Mouse (Mus musculus): ENCODE data around the gene Rps11.
A peak's percentile ranks its signal among the peaks of the same experiment; 100 is the strongest.
"Not testable (repeated sequence)": the region's sequence is repeated elsewhere in the genome, so short reads cannot be mapped to it uniquely, and the experiment has no call there.

Rps11 gene

DNA sequence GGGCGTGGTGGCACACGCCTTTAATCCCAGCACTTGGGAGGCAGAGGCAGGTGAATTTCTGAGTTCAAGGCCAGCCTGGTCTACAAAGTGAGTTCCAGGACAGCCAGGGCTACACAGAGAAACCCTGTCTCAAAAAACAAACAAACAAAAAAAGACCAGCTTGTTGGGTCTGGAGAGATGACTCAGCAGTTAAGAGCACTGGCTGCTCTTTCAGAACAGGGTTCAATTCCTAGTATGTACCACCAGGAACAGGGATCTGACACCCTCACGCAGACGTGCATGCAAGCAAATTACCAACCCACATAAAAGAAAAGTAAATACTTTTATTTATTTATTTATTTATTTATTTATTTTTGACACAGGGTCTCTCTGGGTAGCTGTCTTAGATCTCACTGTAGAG lies 14.2 kb downstream of the Rps11 start:
- DNase-seq (ENCODE audit: low spot score): not testable (repeated sequence)

DNA sequence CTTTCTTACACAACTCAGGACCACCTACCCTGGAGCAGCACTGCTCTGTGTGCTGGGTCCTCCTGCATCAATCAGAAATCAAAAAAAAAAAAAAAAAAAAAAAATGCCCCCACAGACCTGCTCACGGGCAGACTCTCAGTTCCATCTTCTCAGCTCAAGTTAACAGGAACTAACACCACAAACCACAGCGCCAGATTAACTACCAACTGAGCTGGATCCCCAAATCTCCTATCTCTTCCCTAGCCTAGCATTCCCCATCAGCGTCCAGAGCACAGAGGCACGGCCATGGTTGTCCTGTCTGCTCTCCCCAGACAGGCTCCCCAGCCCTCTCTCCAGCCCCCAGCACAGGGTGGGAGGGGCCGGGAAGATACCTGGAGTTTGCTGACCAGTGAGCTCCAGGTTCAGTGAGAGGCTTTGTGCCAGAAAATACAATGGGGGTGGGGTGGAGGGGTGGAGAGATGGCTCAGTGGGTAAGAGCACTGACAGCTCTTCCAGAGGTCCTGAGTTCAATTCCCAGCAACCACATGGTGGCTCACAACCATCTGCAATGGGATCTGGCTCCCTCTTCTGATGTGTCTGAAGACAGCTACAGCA lies 17.1 kb downstream of the Rps11 start:
- DNase-seq (ENCODE audit: low spot score): no peak

DNA sequence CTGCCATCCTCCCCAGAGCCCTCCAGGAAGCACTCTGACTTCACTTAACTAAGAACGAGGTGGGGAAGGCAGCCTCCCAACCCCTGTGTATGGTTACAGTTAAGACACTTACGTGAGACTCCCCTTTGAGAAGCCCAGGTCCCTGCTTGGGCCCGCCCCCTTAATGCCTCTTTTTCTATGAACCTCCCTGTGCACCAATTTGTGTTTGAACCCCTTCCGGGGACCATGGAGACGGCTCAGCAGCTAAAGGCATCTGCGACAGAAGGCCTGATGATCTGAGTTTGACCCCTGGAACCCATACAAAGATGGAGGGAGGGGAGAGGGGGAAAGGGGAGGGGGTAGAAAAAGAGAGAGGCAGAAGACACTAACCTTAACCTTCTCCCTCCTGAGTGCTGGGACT lies 17.8 kb downstream of the Rps11 start:
- DNase-seq (ENCODE audit: low spot score): no peak

DNA sequence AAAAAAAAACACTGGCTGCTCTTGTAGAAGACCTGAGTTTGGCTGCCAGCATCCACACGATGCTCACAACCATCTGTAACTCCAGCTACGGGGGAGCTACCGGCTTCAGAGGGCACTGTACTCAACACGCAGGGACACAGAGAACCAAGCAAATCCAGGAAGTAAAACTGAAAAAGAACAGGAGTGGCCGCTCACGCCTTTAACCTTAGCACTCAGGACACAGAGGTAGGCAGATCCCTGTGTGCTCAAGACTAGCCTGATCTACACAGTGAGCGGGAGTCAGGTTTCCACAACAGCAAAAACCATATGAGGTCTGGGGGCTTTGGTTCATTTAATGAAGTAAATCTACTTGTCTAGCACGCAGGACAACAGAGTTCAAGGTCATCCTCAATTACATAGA lies 18.7 kb downstream of the Rps11 start:
- DNase-seq (ENCODE audit: low spot score): no peak

DNA sequence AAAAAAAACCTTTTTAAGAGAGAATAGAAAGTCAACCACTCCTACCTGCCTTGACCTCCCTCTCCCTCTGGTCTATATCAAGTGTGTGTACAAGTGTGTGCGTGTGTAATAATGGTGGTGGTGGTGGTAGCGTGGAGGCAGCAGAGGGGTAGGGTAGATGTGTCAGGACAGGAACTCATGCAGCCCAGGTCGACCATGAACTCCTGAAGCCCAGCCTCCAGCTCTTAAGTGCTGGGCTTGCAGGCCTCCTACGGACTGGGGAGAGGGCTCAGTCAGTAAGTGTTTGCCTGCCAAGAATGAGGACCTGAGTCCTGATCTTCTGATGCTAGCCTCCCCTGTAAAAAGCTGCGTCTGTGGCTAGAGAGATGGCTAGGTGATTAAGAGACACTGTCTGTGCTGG lies 19.3 kb downstream of the Rps11 start:
- DNase-seq (ENCODE audit: low spot score): no peak

DNA sequence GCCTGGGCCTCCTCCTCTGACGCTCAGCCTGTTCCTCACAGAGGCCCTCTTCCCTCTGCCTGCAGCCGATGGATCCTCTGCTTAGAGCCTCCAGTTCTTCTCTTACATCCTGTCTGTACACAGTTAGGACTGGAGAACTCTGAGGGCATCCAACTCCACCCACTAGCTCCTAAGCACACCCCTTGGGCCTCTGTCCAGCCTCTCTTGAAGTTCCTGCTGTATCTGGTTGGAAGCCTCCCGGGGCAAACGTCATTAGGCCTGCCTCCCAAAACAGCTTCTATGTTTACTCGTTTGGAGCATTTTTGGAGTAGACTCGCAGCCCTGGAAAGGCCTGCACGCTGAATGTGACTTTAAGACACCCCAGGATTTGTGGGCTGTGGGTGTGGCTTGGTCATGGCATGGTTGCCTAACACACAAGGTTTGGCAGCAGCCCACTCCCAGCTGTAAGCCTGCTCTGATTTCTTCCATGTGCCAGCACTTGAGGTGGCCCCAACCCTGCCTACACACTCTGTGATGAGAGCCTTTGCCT lies 20.5 kb downstream of the Rps11 start, which contains the start of gene Fcgrt:
Fcgrt (minus strand) TSS at position 200 of the 529 bp plus-strand sequence.
- DNase-seq (ENCODE audit: low spot score): peak; percentile 98

DNA sequence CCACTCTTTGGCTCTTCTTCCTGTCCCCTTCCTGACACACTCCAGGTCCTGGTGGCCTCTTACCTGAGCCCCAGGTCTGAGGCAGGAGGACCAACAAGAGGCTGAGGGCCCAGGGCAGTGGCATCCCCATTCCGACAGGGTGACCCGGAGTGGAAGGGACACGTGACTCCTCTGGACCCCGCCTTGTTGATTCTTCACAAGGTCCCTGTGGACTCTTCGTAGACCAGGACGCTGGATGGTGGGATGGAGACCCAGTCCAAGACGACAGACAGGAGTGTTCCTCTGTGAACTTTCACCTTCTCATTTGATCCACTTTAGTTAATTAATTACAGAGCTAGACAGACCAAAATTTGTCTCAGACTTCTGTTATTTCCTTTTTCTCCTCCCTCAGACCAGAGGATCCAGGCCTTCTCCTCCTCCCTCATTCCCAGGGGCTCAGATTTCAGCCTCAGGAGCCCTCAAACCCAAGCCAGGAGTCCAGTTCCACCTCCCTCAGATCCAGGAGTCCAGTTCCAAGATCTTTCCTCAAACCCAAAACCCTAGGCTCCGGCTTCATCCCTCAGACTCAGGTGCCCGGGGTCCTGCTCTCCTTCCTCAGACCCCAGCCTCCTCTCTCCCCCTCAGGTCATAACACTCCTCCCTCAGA lies 21.2 kb downstream of the Rps11 start:
- DNase-seq (ENCODE audit: low spot score): no peak

DNA sequence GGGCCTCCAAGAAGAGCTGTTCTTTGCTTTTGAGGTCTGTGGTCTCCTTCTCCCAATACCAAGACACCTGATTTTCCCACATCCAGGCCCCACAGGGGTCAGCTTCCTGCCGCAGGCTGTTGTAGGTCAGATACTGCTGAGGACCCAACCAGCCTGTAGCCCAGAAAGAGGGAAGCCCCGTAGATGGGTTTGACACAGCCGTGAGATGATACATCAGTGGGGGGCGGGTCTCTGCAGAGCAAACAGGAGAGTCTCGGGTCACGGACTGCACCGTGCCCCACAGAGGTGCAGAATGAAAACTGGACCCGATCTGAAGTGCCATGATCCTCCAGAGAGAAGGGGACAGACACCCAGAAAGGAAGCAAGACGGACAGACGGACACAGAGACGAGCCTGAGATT lies 21.8 kb downstream of the Rps11 start:
- no peak for DNase-seq (ENCODE audit: low spot score)

DNA sequence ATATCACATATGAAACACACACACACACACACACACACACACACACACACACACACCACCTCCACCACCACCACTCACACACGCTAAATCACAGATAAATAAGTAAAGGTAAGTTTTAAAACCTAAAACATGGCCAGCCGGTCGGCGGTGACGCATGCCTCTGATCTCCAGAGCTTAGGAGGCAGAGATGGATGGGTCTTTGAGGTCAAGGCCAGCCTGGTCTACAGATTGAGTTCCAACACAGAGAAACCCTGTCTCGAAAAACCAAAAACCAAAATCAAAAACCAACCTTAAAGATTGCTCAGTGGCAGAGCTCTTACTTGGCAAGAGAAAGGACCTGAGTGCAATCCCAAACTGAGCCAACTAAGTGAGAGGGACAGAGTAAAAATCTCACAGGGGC lies 24.2 kb downstream of the Rps11 start:
- DNase-seq (ENCODE audit: low spot score): no peak

DNA sequence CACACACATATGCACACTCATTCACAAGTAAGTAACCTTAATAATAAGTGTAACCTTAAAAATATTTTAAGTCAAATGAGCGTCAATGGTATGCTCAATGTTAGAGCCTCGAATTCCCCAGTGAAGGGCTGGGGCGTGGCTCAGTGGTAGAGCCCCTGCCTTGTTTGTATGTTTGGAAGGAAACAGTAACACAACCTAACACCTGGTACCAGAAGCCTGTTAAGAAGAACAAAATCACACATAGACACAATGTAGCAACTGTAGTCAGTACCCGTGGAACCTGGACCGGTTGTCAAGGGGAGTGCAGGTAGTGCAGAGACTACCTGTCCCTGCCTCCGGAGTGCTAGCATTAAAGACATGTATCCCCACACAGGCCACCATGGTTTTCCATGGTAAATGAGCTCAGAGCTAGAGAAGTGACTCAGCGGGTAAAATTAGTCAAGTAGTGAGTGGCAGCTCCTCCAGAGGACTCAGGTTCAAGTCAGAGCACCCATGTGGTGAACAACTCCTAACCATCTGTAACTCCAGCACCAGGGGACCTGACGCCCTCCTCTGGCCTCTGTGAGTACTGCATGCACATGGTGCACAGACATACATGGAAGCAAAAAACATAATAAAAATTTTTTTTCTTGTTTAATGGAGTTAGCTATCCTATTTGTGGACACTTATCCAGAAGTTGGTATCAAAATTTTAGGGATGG lies 25.5 kb downstream of the Rps11 start:
- DNase-seq (ENCODE audit: low spot score): no peak

DNA sequence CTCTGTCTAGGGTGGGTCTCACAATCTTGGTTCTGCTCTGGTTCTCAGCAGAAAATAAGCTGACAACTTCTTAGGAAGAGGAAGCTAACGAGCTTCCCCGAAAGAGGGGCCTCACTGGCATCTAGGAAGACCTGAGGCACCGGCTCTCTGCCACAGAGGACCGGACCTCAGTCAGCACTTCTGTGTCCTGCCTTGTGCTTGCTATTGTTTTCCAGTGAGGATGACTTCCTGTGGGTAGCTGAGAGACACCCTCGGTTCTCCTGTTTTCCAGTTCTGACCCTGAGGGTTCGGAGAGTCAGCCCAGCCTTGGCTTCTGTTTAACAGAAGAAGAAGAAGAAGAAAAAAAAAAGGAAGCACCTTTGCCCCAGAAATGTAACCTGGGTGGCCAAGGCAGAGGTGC lies 26.8 kb downstream of the Rps11 start:
- no peak for DNase-seq (ENCODE audit: low spot score)

DNA sequence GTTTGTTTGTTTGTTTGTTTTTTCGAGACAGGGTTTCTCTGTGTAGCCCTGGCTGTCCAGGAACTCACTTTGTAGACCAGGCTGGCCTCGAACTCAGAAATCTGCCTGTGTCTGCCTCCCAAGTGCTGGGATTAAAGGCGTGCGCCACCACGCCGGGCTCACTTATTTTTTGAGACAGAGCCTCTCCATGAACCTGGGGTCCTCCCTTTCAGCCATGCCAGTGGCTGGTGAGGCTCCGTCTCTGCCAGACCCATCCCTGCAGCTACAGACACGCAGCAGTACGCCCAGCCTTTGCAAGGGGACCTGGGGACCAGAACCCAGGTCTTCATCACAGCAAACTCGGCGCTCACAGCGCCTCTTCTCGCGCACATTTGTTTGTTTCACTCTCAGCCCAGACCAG lies 28.3 kb downstream of the Rps11 start:
- not testable (repeated sequence) for DNase-seq (ENCODE audit: low spot score)

DNA sequence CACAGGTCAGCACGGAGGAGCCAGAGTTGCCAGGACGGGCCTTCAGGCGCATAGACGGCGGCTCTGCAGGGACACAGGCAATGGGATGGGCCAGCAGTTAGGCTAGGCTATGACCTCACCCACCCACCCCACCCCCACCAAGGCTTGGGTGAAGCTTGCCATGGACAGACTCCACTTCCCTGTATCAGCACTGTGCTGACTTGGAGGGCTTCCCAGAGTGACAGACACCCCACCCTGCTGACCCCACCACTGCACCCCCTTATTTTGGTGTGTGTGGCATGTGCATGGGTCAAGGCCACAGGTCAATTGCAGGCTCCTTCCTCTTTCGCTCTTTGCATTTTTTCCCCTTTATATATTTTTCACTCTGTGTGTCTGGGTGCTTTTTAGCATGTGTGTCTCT lies 28.9 kb downstream of the Rps11 start:
- DNase-seq (ENCODE audit: low spot score): peak; percentile 31

DNA sequence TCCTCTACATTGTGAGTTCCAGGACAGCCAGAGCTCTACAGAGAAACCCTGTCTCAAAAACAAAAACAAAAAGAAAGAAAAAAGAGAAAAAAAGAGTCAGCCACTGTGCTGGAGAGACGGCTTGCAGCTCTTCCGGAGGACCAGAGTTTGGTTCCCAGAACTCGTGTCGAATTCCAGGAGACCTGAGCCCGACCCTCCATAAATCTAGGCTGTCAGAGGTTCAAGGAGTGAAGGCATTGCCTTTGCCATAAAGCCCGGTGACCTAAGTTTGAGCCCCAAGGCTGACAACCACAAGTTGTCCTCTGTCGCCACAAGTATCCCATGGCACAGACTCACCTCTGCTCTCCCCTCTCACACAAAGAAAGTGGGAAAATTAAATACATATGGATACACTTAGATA lies 30.1 kb downstream of the Rps11 start:
- DNase-seq (ENCODE audit: low spot score): no peak

DNA sequence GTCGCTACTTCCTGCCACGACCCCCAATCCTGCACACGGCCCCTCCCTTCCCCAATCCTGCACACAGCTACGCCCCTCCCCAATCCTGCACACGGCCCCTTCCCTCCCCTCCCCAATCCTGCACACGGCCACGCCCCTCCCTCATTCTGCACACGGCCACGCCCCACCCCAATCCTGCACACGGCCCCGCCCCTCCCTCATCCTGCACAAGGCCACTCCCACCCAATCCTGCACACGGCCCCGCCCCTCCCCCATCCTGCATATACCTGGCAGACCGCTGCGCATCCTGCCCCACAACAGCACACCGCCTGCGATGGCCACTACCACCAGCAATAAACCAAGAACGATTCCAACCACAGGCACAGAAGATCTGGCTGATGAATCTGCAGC lies 30.7 kb downstream of the Rps11 start:
- no peak for DNase-seq (ENCODE audit: low spot score)

DNA sequence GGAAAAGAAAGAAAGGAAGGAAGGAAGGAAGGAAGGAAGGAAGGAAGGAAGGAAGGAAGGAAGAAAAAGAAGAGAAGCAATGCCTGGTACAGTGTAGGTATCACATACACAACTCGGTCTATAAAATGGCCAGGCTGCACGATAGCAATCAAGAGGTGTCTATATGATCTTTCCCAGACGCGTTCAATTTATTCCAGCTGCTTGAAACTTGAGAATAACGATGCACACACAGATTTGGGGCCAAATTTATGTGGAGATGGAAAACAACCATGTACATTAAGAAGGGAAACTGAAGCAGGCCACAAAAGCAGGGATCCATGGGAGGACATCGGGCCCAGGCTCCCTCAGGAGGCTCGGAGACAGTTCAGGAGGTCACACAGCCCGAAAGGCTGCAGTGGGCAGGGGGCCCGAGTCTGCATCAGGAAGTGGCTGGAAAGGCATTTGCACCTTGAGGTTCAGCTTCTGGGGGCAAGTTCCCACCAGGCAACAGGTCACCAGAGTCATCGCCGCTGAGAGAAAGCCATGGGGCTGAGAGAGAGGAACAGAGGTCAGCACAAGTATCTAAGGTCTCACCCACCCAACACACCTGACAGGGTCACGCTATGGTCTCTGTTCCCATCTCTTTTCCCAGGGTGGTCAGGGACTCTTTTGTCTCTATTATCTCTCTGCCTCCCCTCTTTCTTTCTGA lies 31.3 kb downstream of the Rps11 start:
- no peak for DNase-seq (ENCODE audit: low spot score)

DNA sequence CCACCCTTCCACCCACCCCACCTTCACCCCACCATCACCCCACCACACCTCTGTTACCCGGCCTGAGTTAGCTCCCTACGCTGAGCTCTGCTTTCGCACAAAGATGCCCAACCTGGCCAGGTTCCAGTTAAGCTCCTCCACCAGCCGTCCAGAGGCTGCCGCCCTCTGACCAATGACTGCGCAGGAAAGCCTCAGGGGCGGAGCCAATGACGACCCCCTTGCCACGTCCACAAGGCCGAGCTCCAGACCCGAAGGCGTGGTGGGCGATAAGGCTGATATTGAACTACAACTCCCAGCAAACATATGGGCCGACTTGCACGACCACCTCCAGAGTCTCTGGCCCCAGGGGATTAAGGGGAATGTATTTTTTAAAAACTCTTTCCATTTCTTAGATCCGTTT lies 32.2 kb downstream of the Rps11 start, which contains the start of gene Rcn3:
Rcn3 (minus strand) TSS at position 174 of the 400 bp plus-strand sequence.
- peak; percentile 63 for DNase-seq (ENCODE audit: low spot score)

DNA sequence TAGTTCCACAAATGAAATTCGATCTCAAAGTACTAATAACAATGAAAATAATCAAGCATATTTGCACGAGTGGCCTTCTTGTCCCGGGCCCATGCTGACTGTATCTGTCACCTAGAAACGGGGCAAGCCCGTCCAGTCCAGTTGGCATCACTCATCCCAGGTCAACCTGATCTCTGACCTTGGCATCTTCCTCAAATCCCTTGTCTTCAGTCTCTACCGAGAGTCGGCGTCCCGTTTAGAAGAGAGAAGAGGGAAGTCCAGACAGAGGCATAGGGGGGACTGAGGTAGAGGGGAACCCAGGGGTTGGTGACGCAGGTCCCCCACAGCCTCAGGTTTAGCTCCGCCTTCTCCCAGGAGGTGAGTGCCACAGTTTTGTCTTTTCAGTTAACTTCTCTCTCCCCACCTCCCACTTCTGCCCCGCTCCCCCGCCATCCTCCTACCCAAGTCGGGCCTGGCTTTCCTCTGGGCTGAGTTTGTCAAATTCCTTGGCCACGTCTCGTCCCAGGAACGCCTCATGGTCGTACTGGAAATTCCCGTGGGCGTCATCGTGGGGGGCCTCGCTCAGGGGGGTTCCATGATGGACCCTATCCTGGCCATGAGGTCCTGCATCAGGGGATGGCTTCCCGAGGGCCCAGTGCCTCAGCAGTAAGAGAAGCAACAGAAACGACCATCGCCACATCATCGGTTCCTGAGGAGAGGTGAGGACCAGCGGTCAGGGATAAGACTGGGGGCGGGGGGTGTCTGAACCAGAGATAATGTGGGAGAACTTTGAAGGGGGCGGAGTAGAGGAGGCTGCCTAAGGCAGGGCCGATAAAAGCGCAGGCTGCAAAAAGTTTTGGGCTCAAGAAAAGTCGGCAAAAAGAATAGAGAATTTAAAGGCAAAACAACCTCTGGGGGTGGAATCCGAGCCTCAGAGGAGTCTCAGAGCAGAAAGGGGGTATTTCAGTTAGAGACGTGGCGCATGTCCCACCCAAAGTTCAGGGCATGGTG lies 32.9 kb downstream of the Rps11 start:
- no peak for DNase-seq (ENCODE audit: low spot score)

DNA sequence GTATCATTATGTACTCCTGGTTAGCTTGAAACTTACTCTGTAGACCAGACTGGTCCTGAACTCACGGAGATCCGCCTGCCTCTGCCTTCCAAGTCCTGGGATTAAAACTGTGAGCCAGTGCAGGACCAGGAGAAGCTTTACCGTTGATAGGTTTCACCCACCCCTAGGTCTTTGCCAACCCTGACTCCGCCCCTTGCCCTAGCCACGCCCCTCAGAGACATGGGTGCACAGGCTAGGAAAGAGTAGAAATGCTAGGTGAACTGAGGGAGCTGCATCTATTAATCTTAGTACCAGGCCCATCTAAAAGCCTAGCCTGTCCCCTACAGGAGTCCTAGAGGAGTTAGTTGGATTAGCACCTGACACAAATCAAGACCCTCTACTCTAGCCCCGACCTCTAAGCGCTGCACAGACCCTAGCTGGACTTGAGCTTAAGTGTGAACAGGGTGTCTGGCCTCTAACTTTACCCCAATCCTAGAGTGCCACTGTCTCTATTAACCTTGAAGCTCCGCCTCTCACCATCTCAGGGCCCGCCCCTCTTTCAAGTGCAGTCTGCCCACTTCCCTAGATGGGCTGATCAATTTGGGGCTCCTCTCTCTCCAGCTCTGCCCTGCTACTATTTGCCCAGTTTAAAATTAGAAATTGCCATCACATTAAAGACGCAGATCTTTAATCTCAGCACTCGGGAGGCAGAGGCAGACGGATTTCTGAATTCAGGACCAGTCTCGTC lies 33.8 kb downstream of the Rps11 start:
- DNase-seq (ENCODE audit: low spot score): no peak

DNA sequence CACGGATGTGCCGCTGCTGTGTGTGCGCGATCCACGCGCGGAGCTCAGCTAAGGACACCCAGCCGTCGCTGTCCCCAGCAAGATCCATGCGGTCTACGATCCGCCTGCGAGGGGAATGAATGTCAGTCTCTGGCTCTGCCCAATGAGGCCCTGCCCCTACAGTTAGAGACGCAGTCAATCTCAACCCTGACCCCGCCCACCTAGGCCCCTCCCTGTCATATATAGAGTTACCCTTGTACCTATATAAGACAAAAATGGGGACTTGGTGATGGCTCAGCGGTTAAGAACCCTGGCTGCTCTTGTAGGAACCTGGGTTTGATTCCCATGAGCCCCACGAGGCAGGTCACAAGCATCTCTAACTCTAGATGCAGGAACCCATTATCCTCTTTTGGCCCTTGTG lies 35.6 kb downstream of the Rps11 start:
- DNase-seq (ENCODE audit: low spot score): no peak

DNA sequence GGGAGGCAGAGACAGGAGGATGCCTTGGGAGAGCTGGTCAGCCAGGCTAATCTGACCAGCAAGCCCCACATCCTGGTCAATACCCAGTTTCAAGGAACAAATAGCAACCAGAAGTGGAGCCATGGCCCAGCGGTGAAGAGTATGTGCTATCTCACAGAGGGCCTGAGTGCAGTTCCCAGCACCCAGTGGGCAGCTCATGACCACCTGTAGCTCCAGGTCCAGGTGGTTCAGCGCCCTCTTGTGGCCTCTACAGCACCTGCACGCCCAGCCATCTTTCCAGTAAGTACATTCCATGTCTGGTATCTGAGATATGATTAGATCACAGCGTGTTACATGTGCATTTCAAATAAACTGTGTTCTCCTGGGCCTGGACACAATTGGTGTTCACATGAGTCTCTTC lies 38.2 kb downstream of the Rps11 start:
- DNase-seq (ENCODE audit: low spot score): no peak

Data from lung, postnatal 25 days (tissue).